Mouse (Mus musculus) kidney, adult 2 months (tissue): ENCODE results near the gene Cbfa2t3.

Source experiments
- CTCF ChIP-seq: fragments of 200-500 bp; conservative IDR thresholded peaks from 2 replicates; pipeline ENCODE4 v1.5.1; 2011; ENCODE audit warnings: low read depth, mild to moderate bottlenecking, control low read depth, low read length, moderate library complexity, mixed read lengths; ENCODE audit not compliant: insufficient read depth, insufficient read length
- POLR2A ChIP-seq: fragments of 200-500 bp; IDR thresholded peaks from one replicate; pipeline ENCODE4 v1.6.1; 2011; ENCODE audit warnings: low read depth, low read length, control low read depth

- no peak for TF ChIP-seq CTCF
- no peak for TF ChIP-seq POLR2A
These were observed 74.9 kb downstream of the Cbfa2t3 start for GRCm38 (mm10) chr8:122623844-122624642.
